Mouse (Mus musculus) liver, embryonic 16.5 days (tissue): ENCODE data around the gene Rhox10. TPM values are rescaled to one million over a fixed set of nuclear protein-coding genes. Genes with fewer than 3 reads are reported as not detected.

ENCODE experiments used
- ATAC-seq: fragments of 200-750 bp; cut with Nextera tagmentation; 2 replicates; pipeline ENCODE4 v1.8.0; 2017; ENCODE audit warnings: low read depth, mild to moderate bottlenecking, moderate number of reproducible peaks, moderate library complexity
- H3K27ac ChIP-seq: fragments of 300-500 bp; sonication (generic); 2 replicates; pipeline ENCODE4 v1.5.1; 2014; ENCODE audit warnings: mild to moderate bottlenecking, low read length
- H3K27me3 ChIP-seq: fragments of 300-500 bp; sonication (generic); 2 replicates; pipeline ENCODE4 v1.6.1; 2014; ENCODE audit warnings: low read depth, low read length, mixed read lengths; ENCODE audit not compliant: control insufficient read depth, insufficient read depth
- H3K36me3 ChIP-seq: fragments of 300-500 bp; sonication (generic); 2 replicates; pipeline ENCODE4 v1.6.1; 2014; ENCODE audit warnings: mild to moderate bottlenecking; ENCODE audit not compliant: control insufficient read depth, insufficient read depth
- H3K4me1 ChIP-seq: fragments of 300-500 bp; sonication (generic); 2 replicates; pipeline ENCODE4 v1.6.1; 2014; ENCODE audit warnings: low read depth, low read length, mixed read lengths; ENCODE audit not compliant: control insufficient read depth
- H3K4me2 ChIP-seq: fragments of 300-500 bp; sonication (generic); 2 replicates; pipeline ENCODE4 v1.6.1; 2014; ENCODE audit warnings: low read depth, low read length, mixed read lengths
- H3K4me3 ChIP-seq: fragments of 300-500 bp; sonication (generic); 2 replicates; pipeline ENCODE4 v1.5.1; 2014; ENCODE audit warnings: low read depth, mild to moderate bottlenecking, low read length
- H3K9ac ChIP-seq: fragments of 300-500 bp; sonication (generic); 2 replicates; pipeline ENCODE4 v1.6.1; 2014; ENCODE audit warnings: low read depth, low read length
- H3K9me3 ChIP-seq: fragments of 300-500 bp; sonication (generic); replicated peaks from 2 replicates; pipeline ENCODE4 v1.6.1; 2016; ENCODE audit warnings: low read length; ENCODE audit not compliant: control insufficient read depth
- WGBS: fragments of 180-500 bp; shearing (Covaris S2); extraction: QIAGEN DNeasy Blood & Tissue Kit; methylation state at CpG from one replicate; pipeline ENCODE4 v1.1.7; 2014; ENCODE audit not compliant: insufficient replicate concordance; 5-methylcytosine and 5-hydroxymethylcytosine counted together
- polyA plus RNA-seq: library from polyadenylated mRNA; unstranded; fragments of >200 nt; fragmentation: Nextera tagmentation; extraction: Ambion mirVana; gene quantifications from 2 replicates; pipeline ENCODE4 v1.2.1, GENCODE M21; 2015

The Rhox10 gene
- polyA plus RNA-seq, 1 experiment from 2014 or later = not detected

DNA sequence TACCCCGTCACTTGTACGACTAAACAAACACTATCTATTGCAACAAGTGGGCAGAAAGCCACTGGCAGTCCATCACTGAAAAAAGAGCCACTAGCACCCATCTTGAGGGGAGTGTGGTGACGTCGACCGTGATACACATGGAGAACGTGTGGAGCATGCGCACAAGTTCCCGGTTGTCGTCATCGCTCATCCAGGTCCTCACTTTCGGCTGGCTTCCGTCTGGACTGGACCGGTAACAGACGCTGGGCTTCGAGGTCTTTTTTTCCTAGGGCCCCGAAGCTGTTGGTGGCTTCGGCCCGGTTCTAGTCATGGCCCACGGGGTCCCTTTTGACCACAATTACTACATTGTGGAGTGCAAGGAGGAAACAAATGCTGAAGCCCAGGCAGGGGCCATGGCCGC is 54.7 kb downstream of the Rhox10 start, which contains the start of gene Rhox13:
Rhox13 (plus strand) TSS at position 238 of the 400 bp plus-strand sequence.
- ATAC-seq = no peak
- WGBS = 82% methylated on average over 20 of the region's 20 CpGs
- H3K27me3 ChIP-seq = no peaks in the 10 kb centered on the region

More for the DNA sequence above, 54.7 kb downstream of the Rhox10 start, which contains the start of gene Rhox13:
- H3K4me1 ChIP-seq = no peaks in the 10 kb centered on the region
- no peaks in the 10 kb centered on the region for H3K9me3 ChIP-seq
- no peak within 1 kb of the TSS for H3K4me3 ChIP-seq
- no peaks in the 10 kb centered on the region for H3K36me3 ChIP-seq
- H3K4me2 ChIP-seq = no peak within 1 kb of the TSS
- no peak within 1 kb of the TSS for H3K9ac ChIP-seq
- H3K27ac ChIP-seq = no peak within 1 kb of the TSS

Other genes with a start within 250 kb of the Rhox10 start
- gene Rhox6, start 239.6 kb upstream of the Rhox10 start, polyA plus RNA-seq = not detected in 2 replicates
- not detected in 2 replicates for gene Rhox7a, start 234.8 kb upstream of the Rhox10 start, polyA plus RNA-seq
- gene Rhox8, start 187.5 kb upstream of the Rhox10 start, polyA plus RNA-seq = not detected in 2 replicates
- gene Rhox7b, start 169.2 kb upstream of the Rhox10 start, polyA plus RNA-seq = not detected in 2 replicates
- gene Rhox9, start 164.7 kb upstream of the Rhox10 start, polyA plus RNA-seq = not detected in 2 replicates
- not detected in 2 replicates for gene Btg1-ps1, start 47.7 kb upstream of the Rhox10 start, polyA plus RNA-seq
- not detected in 2 replicates for gene Btg1-ps2, start 23.4 kb upstream of the Rhox10 start, polyA plus RNA-seq
- gene Rhox11, start 18.7 kb downstream of the Rhox10 start, polyA plus RNA-seq = not detected in 2 replicates
- gene Rhox12, start 44.4 kb downstream of the Rhox10 start, polyA plus RNA-seq = not detected in 2 replicates
- not detected in 2 replicates for gene Rhox13, start 54.7 kb downstream of the Rhox10 start, polyA plus RNA-seq
- 0.79 and 0.98 TPM in 2 replicates for gene Zbtb33, start 123.3 kb downstream of the Rhox10 start, polyA plus RNA-seq
- gene Tmem255a, start 186.0 kb downstream of the Rhox10 start, polyA plus RNA-seq = 2.0 and 2.3 TPM in 2 replicates
- 1.1 and 2.8 TPM in 2 replicates for gene Atp1b4, start 249.7 kb downstream of the Rhox10 start, polyA plus RNA-seq